Mouse (Mus musculus) heart, postnatal 10 days (tissue): Measurements from ENCODE around the gene Lars2. TPM values are rescaled to one million over a fixed set of nuclear protein-coding genes. Genes with fewer than 3 reads are reported as not detected.
"Not testable (repeated sequence)": the region's sequence is repeated elsewhere in the genome, so short reads cannot be mapped to it uniquely, and the experiment has no call there.

Experiments
- DNase-seq, 2 experiments: peaks; one replicate each; pipeline ENCODE4 v3.0.0; 2021
- intact Hi-C: fragments of 180-260 bp; cut with DNase I; formaldehyde crosslinking; loops from one replicate; pipeline ENCODE4 v1.15.1; 2025
- total RNA-seq, 2 experiments: library from RNA; stranded (reverse); gene quantifications; 2 replicates each; pipeline ENCODE4 v1.2.3; 2021

The Lars2 gene
- total RNA-seq, 2 experiments from 2014 or later, result 49.8 to 50.8 TPM

DNA sequence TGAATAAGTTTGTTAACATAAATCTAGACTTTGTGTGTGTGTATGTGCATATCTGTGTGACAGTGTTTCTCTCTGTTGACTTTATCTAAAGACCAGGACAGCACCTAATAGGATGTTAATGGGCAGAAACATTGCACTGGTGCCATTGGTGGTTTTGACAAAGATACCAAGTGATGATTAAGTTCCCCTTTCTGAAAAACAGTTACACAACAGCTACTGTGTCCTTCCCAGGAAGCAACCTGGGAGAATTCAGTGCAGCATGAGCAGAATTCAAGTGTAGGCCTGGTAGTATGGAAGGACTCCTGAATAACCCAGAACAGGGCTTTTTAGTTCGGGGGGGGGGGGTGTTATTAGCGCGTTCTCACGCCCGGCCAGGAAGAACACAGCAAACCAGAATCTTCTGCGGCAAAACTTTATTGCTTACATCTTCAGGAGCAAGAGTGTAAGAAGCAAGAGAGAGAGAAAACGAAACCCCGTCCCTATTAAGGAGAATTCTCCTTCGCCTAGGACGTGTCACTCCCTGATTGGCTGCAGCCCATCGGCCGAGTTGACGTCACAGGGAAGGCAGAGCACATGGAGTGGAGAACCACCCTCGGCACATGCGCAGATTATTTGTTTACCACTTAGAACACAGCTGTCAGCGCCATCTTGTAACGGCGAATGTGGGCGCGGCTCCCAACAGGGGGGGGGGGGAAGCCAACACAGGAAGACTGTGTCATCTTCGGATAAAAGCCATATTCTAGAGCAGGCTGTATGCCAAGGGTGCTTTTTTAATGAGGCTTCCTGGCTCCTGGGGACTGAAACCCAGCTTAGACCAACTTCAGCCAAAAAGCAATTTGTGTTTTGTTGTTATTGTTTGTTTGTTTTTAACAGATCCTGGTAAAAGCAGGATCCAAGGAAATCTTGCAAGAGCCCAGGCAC, 21.6 kb downstream of the Lars2 start:
- DNase-seq, intact Hi-C loops: not testable (repeated sequence)

DNA sequence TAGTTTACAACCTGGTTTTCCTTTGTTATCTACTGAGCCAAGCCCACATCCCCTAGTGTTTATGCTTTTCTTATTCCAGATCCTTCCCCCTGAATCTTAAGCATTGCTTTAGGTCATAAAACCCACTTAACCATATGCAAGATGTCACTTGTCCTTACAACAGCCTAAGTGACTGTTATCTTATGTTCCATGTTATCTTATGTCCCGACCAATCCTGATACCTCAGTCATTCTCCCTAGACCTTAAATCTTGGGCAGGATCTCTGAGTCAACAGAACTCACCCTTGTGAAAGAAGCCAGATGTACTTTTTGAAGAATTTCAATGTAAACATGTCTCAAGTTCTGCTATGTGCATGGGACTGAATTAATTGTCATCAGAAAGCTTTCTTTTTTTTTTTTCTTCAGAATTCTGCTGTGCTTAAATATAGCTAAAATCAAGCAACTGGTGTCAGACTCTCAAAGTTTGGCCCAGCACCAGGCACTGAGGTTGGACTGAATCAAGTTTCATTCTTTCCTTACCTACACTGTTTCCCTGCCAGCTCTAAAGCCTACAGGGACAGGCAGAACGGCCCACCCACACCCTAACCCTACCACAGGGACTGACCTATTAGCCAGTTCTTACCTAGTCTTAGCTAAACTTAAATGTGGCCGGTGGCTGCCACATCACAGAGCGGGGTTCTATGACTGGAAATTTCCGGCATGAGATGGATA, 24.6 kb downstream of the Lars2 start:
- intact Hi-C loops, result no loop called here
- DNase-seq, result no peak

DNA sequence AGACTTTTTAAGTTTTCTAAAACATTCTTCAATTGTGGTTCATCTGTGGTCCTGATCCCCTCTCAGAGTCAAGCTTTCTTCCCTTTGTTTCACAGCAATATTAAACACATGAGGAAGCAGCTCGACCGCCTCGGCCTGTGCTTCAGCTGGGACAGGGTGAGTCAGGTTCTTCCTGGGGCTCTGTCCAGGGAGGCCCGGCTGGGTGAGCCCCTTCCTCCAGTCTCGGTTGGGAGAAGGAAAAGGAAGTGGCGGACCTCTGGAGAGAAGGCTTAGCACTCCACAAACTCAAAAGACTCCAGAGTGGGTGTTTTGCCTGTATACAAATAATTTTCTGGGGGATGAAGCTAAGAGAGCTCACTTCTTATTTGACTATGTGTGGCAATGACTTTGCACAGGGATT, 28.1 kb downstream of the Lars2 start:
- intact Hi-C loops, result no loop called here
- DNase-seq, result no peak

GRCm38 (mm10) chr9:123397701-123398100, 31.0 kb downstream of the Lars2 start:
- intact Hi-C loops, result no loop called here
- no peak for DNase-seq

GRCm38 (mm10) chr9:123402215-123402614, 35.5 kb downstream of the Lars2 start:
- intact Hi-C loops, result no loop called here
- DNase-seq, result no peak

DNA sequence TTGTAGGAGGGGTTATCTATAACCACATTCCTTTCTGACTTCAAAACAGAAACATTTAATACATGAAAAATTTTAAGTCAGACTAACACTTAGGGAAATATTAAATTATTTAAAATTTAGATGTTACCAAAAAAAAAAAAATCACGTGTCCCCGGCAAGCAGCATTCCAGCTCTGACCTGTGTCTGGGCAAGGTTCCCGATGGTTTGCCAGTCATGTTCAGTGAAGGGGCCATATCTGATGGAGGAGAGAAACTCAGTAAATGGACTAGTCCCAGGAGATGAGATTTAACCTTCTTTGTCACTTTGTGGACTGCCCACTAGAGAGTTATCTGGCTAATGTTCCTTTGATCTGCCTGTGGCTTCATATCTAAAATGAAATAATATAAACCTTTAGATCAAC, 36.3 kb downstream of the Lars2 start:
- intact Hi-C loops, result no loop called here
- no peak for DNase-seq

DNA sequence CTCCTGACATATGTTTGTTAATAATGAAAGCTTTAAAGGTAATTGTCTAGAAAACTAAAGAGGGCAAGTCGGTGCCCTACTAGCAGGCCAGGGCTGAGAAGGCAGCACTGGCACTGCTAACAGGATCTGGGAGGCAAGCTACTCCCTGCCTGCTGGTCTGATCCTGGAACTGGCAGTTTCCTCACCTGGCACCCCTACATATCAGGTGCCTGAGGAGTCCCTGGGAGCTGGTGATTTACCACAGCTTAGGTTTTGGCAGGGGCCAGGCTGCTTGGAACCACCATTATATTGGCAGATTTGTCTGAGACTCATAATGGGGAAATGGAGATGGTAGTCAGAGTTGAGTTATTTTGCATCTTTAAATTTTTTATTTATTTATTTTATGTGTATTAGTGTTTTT, 38.5 kb downstream of the Lars2 start:
- DNase-seq, result no peak
- intact Hi-C loops, result no loop called here

DNA sequence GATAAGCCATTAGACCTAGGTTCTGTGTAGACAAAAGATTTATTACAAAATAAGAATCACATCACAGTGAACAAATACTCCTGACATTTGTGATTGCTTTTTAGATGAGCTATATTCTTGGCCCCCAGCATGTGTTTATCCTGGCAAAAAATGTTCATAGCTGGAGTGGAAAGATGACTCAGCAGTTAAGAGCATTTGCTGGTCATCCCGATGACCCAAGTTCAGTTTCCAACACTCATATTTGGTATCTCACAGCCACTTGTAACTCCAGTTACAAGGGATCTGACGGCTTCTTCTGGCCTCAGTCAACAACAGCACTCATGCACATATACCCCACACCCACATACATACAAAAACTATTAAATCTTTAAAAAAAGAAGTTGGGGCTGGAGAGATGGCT, 42.0 kb downstream of the Lars2 start:
- intact Hi-C loops, result no loop called here
- no peak for DNase-seq

DNA sequence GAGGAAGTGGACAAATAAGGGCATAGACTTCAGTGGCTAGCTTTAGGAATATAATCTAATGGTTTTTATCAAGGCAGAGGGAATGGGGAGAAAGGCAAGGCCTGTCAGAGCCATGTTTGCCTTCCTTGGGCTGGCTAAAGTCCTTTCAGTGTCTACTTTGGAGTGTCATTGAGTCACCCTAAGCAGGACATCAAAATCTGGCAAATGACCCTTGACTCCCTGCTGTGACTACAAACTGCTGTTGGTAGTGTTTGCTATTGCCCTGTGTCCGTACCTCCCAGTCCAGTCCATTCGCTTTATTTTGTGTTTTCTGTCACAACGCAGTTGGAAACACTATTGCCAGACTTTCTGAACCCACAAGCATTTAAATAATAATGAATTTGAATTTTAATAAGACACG, 63.1 kb downstream of the Lars2 start:
- intact Hi-C loops, result no loop called here
- DNase-seq, result no peak

DNA sequence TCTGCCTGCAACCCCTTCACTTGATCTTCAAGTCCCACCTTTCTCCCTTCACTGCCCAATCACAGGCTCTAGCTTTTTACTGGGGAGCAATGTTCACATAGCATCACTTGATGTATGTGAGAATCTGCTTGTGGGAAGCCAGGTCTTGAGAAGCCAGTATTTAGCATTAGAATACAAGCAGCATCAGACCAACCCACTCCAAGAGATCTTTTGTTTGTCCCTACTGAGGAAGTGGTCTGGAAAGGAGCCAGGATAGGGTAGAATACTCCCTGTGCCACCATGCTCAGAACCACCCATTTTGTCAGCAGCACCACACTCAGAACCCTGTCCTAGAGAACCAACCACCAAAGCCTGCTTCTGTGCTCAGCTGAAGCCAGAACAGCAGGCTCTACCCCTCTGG, 64.2 kb downstream of the Lars2 start:
- DNase-seq, result no peak
- intact Hi-C loops, result no loop called here

DNA sequence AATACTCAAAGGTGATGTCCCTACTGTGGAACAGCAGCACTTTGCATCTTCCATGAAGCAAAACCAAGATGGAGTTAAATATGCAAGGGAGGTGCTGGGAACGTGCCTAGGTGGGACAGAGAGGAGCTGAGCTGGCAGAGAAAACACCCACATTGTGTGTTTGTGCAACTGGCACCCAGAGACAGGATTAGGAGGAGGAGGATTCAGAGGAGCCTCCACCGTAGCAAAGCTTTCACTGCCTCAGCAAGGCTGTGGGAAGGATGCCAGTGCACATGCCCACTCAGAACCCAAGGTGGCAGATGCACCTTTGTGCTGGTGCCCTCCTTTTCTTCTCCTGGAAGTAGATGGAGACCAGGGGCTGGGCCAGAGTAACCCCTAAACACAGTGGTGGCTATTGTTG, 71.5 kb downstream of the Lars2 start:
- DNase-seq, result no peak
- intact Hi-C loops, result loop anchor here (5.0 kb wide), 1 partner anchor 66 kb away; no protein-coding TSS in a partner anchor

DNA sequence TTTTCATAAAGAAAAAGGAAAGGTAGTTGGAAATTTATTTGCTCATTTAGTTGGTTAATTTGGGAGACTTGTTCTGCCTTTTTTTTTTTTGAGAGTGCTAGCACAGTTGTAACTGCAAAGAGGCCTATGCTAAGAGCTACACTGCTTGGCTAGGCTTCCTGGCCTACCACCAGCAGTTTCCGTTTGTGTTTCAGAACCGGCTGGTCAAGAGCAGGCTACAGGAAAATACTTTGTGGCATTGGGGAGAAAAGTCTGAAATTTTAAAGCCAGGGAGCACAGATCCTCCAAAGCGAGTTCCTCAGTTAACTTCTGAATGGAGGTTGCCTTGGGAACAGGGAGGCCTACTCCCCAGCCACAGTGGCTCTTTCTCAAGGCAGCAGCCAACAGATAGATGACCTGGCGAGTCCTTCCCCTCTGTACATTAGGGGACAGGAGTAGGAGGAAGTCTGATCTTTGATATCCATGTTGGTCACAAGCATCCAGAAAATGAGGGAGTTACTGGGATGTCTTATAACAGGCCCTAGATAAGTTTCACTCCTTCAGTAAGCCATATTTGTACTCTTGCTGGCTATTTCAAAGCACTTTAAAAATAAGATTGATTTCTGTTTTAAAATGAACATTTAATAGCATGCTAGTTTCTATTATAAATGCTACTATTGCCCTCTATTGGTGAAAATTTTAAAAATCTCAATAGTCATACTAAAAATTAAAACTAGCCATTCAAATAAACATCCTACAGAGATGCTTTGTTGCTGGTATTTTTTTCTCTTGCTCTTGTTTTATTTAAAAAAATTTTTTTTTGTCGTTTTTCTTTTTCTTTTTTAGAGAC, 73.7 kb downstream of the Lars2 start:
- peak; percentile 55 to 60 for DNase-seq
- intact Hi-C loops, result loop anchor here (2.0 kb wide), 2 partner anchors 182 to 282 kb away; no protein-coding TSS in a partner anchor

GRCm38 (mm10) chr9:123447101-123447500, 80.4 kb downstream of the Lars2 start:
- DNase-seq, intact Hi-C loops: not testable (repeated sequence)

DNA sequence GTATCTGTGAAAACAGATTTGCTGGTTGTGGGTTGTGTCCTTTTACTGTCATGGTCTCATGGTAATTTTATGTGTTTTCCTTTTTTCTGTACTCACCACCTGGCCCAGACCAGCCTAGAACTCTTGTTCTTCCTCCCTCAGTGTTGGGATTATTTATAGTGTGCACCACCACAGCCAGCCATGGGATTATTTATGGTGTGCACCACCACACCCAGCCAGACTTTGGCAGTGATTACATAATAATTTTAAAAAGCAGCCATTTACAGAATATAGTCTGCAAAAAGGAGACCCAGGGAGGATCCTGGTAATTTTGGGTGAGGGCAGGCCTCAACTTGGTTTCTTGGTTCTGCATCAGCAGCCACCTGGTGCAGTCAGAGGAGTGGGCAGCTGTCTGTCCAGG, 81.9 kb downstream of the Lars2 start:
- no peak for DNase-seq
- intact Hi-C loops, result no loop called here

DNA sequence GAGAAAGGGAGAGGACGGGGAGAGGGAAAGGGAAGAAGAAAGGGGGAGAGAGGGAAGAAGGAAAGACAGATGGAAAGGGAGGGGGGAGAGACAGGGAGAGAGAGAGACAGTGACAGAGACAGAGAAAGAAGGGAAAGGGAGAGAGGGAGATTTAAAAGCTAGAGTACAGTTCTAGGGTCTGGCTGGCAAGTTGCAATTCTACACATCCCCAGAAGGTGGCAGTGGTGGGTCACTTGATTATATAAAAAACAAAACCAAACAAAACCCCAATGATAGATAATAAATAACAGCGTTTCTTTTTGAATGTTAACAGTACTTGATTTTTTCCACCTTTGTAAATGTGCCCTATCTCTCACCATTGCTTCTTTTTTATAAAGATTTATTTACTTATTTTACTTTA, 83.4 kb downstream of the Lars2 start:
- peak; percentile 69 to 84 for DNase-seq
- intact Hi-C loops, result loop anchor here (1.0 to 10.0 kb wide), 3 partner anchors 57 to 265 kb away; partner anchors contain the start of gene Lztfl1

GRCm38 (mm10) chr9:123451772-123452171, 85.0 kb downstream of the Lars2 start:
- DNase-seq, result no peak
- intact Hi-C loops, result loop anchor here (10.0 kb wide), 1 partner anchor 263 kb away; the partner anchor contains the start of gene Lztfl1

DNA sequence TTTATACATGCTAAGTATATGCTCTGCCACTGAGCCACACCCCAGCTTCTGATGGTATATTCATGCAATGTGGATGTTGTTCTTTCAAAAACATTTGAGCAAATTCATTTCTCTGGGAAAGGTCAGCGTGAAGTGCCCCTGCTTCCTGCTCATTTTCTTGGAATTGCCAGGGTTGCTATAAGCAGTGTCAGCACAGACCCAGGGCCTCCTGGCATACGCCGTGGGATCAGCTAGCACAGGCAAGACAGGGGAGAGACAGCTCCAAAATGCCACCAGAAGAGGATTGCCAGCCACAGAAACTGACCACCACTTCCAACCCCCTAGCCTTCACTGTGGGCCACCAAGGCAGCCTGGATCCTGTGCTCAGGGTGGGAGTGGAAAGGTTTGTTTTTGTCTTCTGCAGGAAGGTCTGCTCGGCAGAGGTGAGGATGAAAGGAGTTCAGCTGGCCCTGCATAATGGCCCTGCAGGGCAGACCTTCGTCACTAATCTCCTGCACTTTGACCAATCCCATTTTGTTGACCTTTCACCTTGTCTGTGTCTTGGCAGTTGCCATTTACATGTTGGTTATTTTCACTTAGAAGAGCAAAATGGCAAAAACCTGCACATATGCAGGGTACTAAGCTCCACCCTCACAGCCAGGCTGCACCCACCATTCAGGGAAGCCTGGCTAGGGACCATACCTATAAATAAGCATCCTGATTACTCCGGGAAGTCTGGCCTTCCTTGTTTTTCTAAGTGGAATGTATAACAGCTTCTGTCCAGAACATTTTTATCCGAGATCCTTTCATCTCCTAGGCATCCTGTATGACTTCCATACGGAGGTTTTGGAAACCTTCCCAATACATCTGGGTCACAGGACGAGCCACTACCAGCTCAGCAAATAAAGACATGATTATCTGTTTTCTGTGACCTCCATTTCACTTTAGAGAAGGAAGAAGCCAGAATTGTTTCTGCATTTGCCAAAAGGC, 90.2 kb downstream of the Lars2 start:
- intact Hi-C loops, result loop anchor here (10.0 kb wide), 1 partner anchor 258 kb away; the partner anchor contains the start of gene Lztfl1
- DNase-seq, result peak; percentile 61 to 67

GRCm38 (mm10) chr9:123457603-123458002, 90.9 kb downstream of the Lars2 start:
- intact Hi-C loops, result loop anchor here (10.0 kb wide), 1 partner anchor 257 kb away; the partner anchor contains the start of gene Lztfl1
- peak; percentile 70 for DNase-seq

GRCm38 (mm10) chr9:123467141-123467620, 100.5 kb downstream of the Lars2 start:
- intact Hi-C loops, result no loop called here
- DNase-seq, result peak; percentile 72 to 80
